In genomic region chr16:96852383-96852782, GRCm38 (mm10) we compare ENCODE assay signal across 8 mouse cellular contexts.
DNase-seq lines count a peak whose midpoint lies in the region; ATAC-seq and TF ChIP-seq lines count a peak whose summit lies in the region.

No protein-coding gene starts in this region.

- DNase-seq in heart, postnatal 10 days: peak; percentile 44 to 64
- DNase-seq in CH12.LX (ENCODE audit: extremely low read depth): peak; percentile 62
- DNase-seq in brain, embryonic 14.5 days (ENCODE audit: low read depth): peak; percentile 70
- DNase-seq in fibroblast of lung, adult 2 months (ENCODE audit: low read depth): peak; percentile 14
- peak; percentile 64 to 71 for DNase-seq in left cerebral cortex, postnatal 14 days (ENCODE audit: low spot score in 2 of 2)

- TF ChIP-seq EP300 in CH12.LX (IDR thresholded peaks at IDR 0.05; ENCODE audit: low read length): no peak

- H3K4me1 ChIP-seq in heart, embryonic 11.5 days (ENCODE audit: control insufficient read depth, insufficient read depth, low read length): peaks cover 4% of the 10 kb centered on the region
- H3K4me1 ChIP-seq in CH12.LX (ENCODE audit: control insufficient read depth in 1 of 2, insufficient read depth in 2 of 2): peaks cover 0 to 9% of the 10 kb centered on the region in 2 experiments; a peak in 2 of 4 replicates
- peaks cover 7% of the 10 kb centered on the region for H3K4me1 ChIP-seq in neural tube, embryonic 15.5 days

- dilution Hi-C loops in CH12.LX (cut with MboI; ENCODE audit: extremely low pct_ligation_motif_present, extremely low pct_unique_long_range_greater_than_20kb, low sequenced_read_pairs): no loop called here

- in situ Hi-C loops in CH12.LX (cut with MboI; ENCODE audit: low pct_ligation_motif_present, low pct_unique_long_range_greater_than_20kb, low sequenced_read_pairs): loop anchor here (5.0 kb wide), 1 partner anchor 415 kb away; no protein-coding TSS in a partner anchor

- no peak overlapping the region for H3K27ac ChIP-seq in heart, embryonic 11.5 days (ENCODE audit: low read depth, low read length)
- H3K27ac ChIP-seq in CH12.LX (ENCODE audit: insufficient read depth, low read depth): no peak overlapping the region
- no peak overlapping the region for H3K27ac ChIP-seq in neural tube, embryonic 15.5 days (replicated peaks)

- TF ChIP-seq CTCF in CH12.LX (conservative IDR thresholded peaks at IDR 0.05 in 1 of 2, IDR thresholded peaks at IDR 0.05 in 1 of 2; ENCODE audit: low read depth in 2 of 2, low read length in 2 of 2): peak; percentile 80 to 91
- TF ChIP-seq CTCF in brain, embryonic 14.5 days (IDR thresholded peaks at IDR 0.05; ENCODE audit: borderline replicate concordance, extremely low read depth, insufficient read depth, insufficient read length): peak; percentile 77

- peak; percentile 80 for TF ChIP-seq RAD21 in CH12.LX (IDR thresholded peaks at IDR 0.05; ENCODE audit: low read depth, low read length)

- H3K4me3 ChIP-seq in heart, embryonic 11.5 days (ENCODE audit: low read depth, low read length): no peak overlapping the region
- H3K4me3 ChIP-seq in CH12.LX (replicated peaks in 1 of 3; ENCODE audit: low read depth in 2 of 3, low read length in 2 of 3, poor library complexity in 1 of 3): no peak overlapping the region
- H3K4me3 ChIP-seq in neural tube, embryonic 15.5 days (replicated peaks): no peak overlapping the region

- intact Hi-C loops in heart, postnatal 10 days (cut with DNase I): loop anchor here (1.0 to 5.0 kb wide), 2 partner anchors 165 to 420 kb away; no protein-coding TSS in a partner anchor
- intact Hi-C loops in left cerebral cortex, postnatal 14 days (cut with DNase I): loop anchor here (10.0 kb wide), 1 partner anchor 432 kb away; no protein-coding TSS in a partner anchor

- H3K79me2 ChIP-seq in CH12.LX (replicated peaks; ENCODE audit: control insufficient read depth, extremely low read depth, insufficient read depth, poor library complexity, severe bottlenecking): no peaks in the 10 kb centered on the region

- WGBS in heart, embryonic 11.5 days (ENCODE audit: insufficient replicate concordance): 19% methylated on average over 4 of the region's 4 CpGs
- 24% methylated on average over 4 of the region's 4 CpGs for WGBS in neural tube, embryonic 15.5 days

- no peaks in the 10 kb centered on the region for H3K27me3 ChIP-seq in heart, embryonic 11.5 days (ENCODE audit: control insufficient read depth, insufficient read depth, low read length)
- H3K27me3 ChIP-seq in CH12.LX (replicated peaks): no peaks in the 10 kb centered on the region
- no peaks in the 10 kb centered on the region; the same call in 1 of the 2 replicates for H3K27me3 ChIP-seq in neural tube, embryonic 15.5 days (replicated peaks)

- no peaks in the 10 kb centered on the region for H3K9me3 ChIP-seq in heart, embryonic 11.5 days (replicated peaks; ENCODE audit: control insufficient read depth, low read length)
- H3K9me3 ChIP-seq in CH12.LX (replicated peaks; ENCODE audit: low read length): no peaks in the 10 kb centered on the region
- H3K9me3 ChIP-seq in neural tube, embryonic 15.5 days (replicated peaks): no peaks in the 10 kb centered on the region

- no peak for ATAC-seq in heart, embryonic 11.5 days (replicated peaks; ENCODE audit: insufficient number of reproducible peaks, low FRiP score, low TSS enrichment)
- ATAC-seq in neural tube, embryonic 15.5 days (ENCODE audit: low FRiP score): 0 out of 2 replicates have a peak, but pooled peaks have one; percentile 36
- no peak for ATAC-seq in monocyte, adult 5-6 weeks (replicated peaks; ENCODE audit: insufficient number of reproducible peaks, low FRiP score, low TSS enrichment, poor library complexity, severe bottlenecking)

- no peak for TF ChIP-seq POLR2A in CH12.LX (IDR thresholded peaks at IDR 0.05; ENCODE audit: low read depth, low read length)
- no peak for TF ChIP-seq POLR2A in brain, embryonic 14.5 days (IDR thresholded peaks at IDR 0.05; ENCODE audit: borderline replicate concordance, extremely low read depth, insufficient read depth, insufficient read length, poor library complexity, severe bottlenecking)

- H3K4me2 ChIP-seq in heart, embryonic 11.5 days: no peak overlapping the region
- H3K4me2 ChIP-seq in CH12.LX (ENCODE audit: insufficient read depth, low read depth, poor library complexity, severe bottlenecking): no peak overlapping the region
- no peak overlapping the region for H3K4me2 ChIP-seq in neural tube, embryonic 15.5 days

- no peaks in the 10 kb centered on the region for H3K36me3 ChIP-seq in heart, embryonic 11.5 days (ENCODE audit: control insufficient read depth, insufficient read depth, low read length)
- H3K36me3 ChIP-seq in CH12.LX (replicated peaks in 1 of 2; ENCODE audit: control insufficient read depth in 1 of 2, insufficient read depth in 1 of 2, low read length in 1 of 2): no peaks in the 10 kb centered on the region
- no peaks in the 10 kb centered on the region for H3K36me3 ChIP-seq in neural tube, embryonic 15.5 days

- H3K9ac ChIP-seq in heart, embryonic 11.5 days (ENCODE audit: low read depth, low read length): no peak overlapping the region
- H3K9ac ChIP-seq in CH12.LX (ENCODE audit: insufficient read depth, low read depth): no peak overlapping the region
- H3K9ac ChIP-seq in neural tube, embryonic 15.5 days (replicated peaks): no peak overlapping the region

TF ChIP-seq in CH12.LX, 34 proteins besides CTCF, POLR2A, EP300 and RAD21:
- TF ChIP-seq SIN3A (IDR thresholded peaks at IDR 0.05; ENCODE audit: low read length) (no peak), MEF2A (IDR thresholded peaks at IDR 0.05; ENCODE audit: borderline replicate concordance, low read depth, low read length) (no peak), RCOR1 (conservative IDR thresholded peaks at IDR 0.05; ENCODE audit: low read depth, low read length) (no peak), ELF1 (IDR thresholded peaks at IDR 0.05; ENCODE audit: low read depth, low read length) (0 out of 2 replicates have a peak, but pooled peaks have one; percentile 8), GABPA (IDR thresholded peaks at IDR 0.05; ENCODE audit: insufficient replicate concordance, low read depth, low read length) (no peak), E2F4 (IDR thresholded peaks at IDR 0.05; ENCODE audit: insufficient replicate concordance, low read depth, low read length) (no peak), USF2 (conservative IDR thresholded peaks at IDR 0.05; ENCODE audit: low read depth, low read length) (no peak), KAT2A (IDR thresholded peaks at IDR 0.05; ENCODE audit: insufficient replicate concordance, low read length) (no peak), BHLHE40 (IDR thresholded peaks at IDR 0.05; ENCODE audit: low read depth, low read length) (no peak), SMC3 (IDR thresholded peaks at IDR 0.05; ENCODE audit: low read depth, low read length) (peak; percentile 57), IRF4 (IDR thresholded peaks at IDR 0.05; ENCODE audit: low read depth, low read length) (peak; percentile 35; the same call in 1 of the 2 replicates)

Comparison
In these comparisons a context has a peak if more than half of its experiments do, and no peak if none do; other contexts are left out.
1. DNase-seq: peak in every context shown above with its lines; median percentile 70 in brain, embryonic 14.5 days; 68 in left cerebral cortex, postnatal 14 days; 62 in CH12.LX; 54 in heart, postnatal 10 days; 14 in fibroblast of lung, adult 2 months.